Mouse (Mus musculus) embryonic fibroblast, embryonic 13.5 days (primary cell): Measurements from ENCODE around the gene Hcn3. TPM values are rescaled to one million over a fixed set of nuclear protein-coding genes. Genes with fewer than 3 reads are reported as not detected.

Experiments
- H3K27ac ChIP-seq: 2 replicates; pipeline ENCODE4 v1.5.1; 2012; ENCODE audit warnings: low read length, control low read depth, inconsistent platforms; ENCODE audit not compliant: insufficient read depth
- H3K4me1 ChIP-seq: 2 replicates; pipeline ENCODE4 v1.6.1; 2011; ENCODE audit warnings: low read length; ENCODE audit not compliant: control insufficient read depth, insufficient read depth
- H3K4me3 ChIP-seq: 2 replicates; pipeline ENCODE4 v1.5.1; 2011; ENCODE audit warnings: mild to moderate bottlenecking, control low read depth, low read length; ENCODE audit not compliant: insufficient read depth
- CTCF ChIP-seq: IDR thresholded peaks from 2 replicates; pipeline ENCODE4 v1.5.1; 2011; ENCODE audit warnings: mild to moderate bottlenecking, control low read depth, low read length, moderate library complexity, borderline replicate concordance; ENCODE audit not compliant: insufficient read depth
- POLR2A ChIP-seq: IDR thresholded peaks from 2 replicates; pipeline ENCODE4 v1.6.1; 2011; ENCODE audit warnings: low read depth, mild to moderate bottlenecking, control low read depth, low read length, moderate library complexity
- polyA plus RNA-seq: library from polyadenylated mRNA; stranded (reverse); fragments of >200 nt; gene quantifications from 2 replicates; pipeline ENCODE4 v1.2.4, GENCODE M21; 2011; ENCODE audit warnings: low read depth; ENCODE audit not compliant: missing spikeins, insufficient read length

Hcn3 gene
- polyA plus RNA-seq, 1 experiment = 1.0 TPM

GRCm38 (mm10) chr3:89102495-89103290 is 57.3 kb downstream of the Hcn3 start:
- H3K4me1 ChIP-seq = 0 out of 2 replicates have a peak, but pooled peaks cover 4% of the 10 kb centered on the region
- H3K4me3 ChIP-seq = no peak overlapping the region
- H3K27ac ChIP-seq = peak overlapping the region; percentile 74
- TF ChIP-seq POLR2A = no peak
- TF ChIP-seq CTCF = no peak

- peak within 1 kb of the TSS; percentile 74 for H3K27ac ChIP-seq
- 0 out of 2 replicates have a peak, but pooled peaks cover 4% of the 10 kb centered on the region for H3K4me1 ChIP-seq
- peak within 1 kb of the TSS; percentile 88 for H3K4me3 ChIP-seq
- peak; percentile 67 for TF ChIP-seq POLR2A
- TF ChIP-seq CTCF = no peak
Observed at GRCm38 (mm10) chr3:89101812-89102494, 58.0 kb downstream of the Hcn3 start, which contains the start of gene Fdps. Fdps (minus strand) TSS chr3:89101959.

GRCm38 (mm10) chr3:89101459-89101811 is 58.6 kb downstream of the Hcn3 start:
- no peak for TF ChIP-seq POLR2A
- H3K27ac ChIP-seq = peak overlapping the region; percentile 16
- peak overlapping the region; percentile 88 for H3K4me3 ChIP-seq
- H3K4me1 ChIP-seq = 0 out of 2 replicates have a peak, but pooled peaks cover 4% of the 10 kb centered on the region

GRCm38 (mm10) chr3:89100811-89101210 is 59.2 kb downstream of the Hcn3 start, which contains the start of gene Gm43738:
Gm43738 (minus strand) TSS chr3:89101099.
- no peak for TF ChIP-seq POLR2A
- TF ChIP-seq CTCF = no peak

More at GRCm38 (mm10) chr3:89100811-89101210, 59.2 kb downstream of the Hcn3 start, which contains the start of gene Gm43738:
- H3K4me1 ChIP-seq = 0 out of 2 replicates have a peak, but pooled peaks cover 4% of the 10 kb centered on the region
- peak within 1 kb of the TSS; percentile 88 for H3K4me3 ChIP-seq
- H3K27ac ChIP-seq = peak within 1 kb of the TSS; percentile 16

Other genes starting within 250 kb of the Hcn3 start
- 21.5 and 27.5 TPM in 2 replicates for gene Msto1, start 246.2 kb downstream of the Hcn3 start, polyA plus RNA-seq
- gene Ash1l, start 209.6 kb downstream of the Hcn3 start, polyA plus RNA-seq = 47.4 and 50.1 TPM in 2 replicates
- gene Dap3, start 209.0 kb downstream of the Hcn3 start, polyA plus RNA-seq = 111 and 136 TPM in 2 replicates
- gene Rusc1, start 66.9 kb downstream of the Hcn3 start, polyA plus RNA-seq = 15.4 and 17.8 TPM in 2 replicates
- not detected in 2 replicates for gene Gm43738, start 59.1 kb downstream of the Hcn3 start, polyA plus RNA-seq
- 145 and 176 TPM in 2 replicates for gene Fdps, start 58.2 kb downstream of the Hcn3 start, polyA plus RNA-seq
- not detected in 2 replicates for gene Pklr, start 24.1 kb downstream of the Hcn3 start, polyA plus RNA-seq
- 45.3 and 57.5 TPM in 2 replicates for gene Clk2, start 4.6 kb upstream of the Hcn3 start, polyA plus RNA-seq
- 75.7 and 91.2 TPM in 2 replicates for gene Scamp3, start 17.3 kb upstream of the Hcn3 start, polyA plus RNA-seq
- 46.9 and 49.5 TPM in 2 replicates for gene Fam189b, start 22.9 kb upstream of the Hcn3 start, polyA plus RNA-seq
- 86.8 and 103 TPM in 2 replicates for gene Gba, start 42.7 kb upstream of the Hcn3 start, polyA plus RNA-seq
- gene Thbs3, start 55.0 kb upstream of the Hcn3 start, polyA plus RNA-seq = 60.8 and 83.1 TPM in 2 replicates
- gene Mtx1, start 66.9 kb upstream of the Hcn3 start, polyA plus RNA-seq = 96.9 and 98.6 TPM in 2 replicates
- 1.1 and 2.5 TPM in 2 replicates for gene Muc1, start 68.9 kb upstream of the Hcn3 start, polyA plus RNA-seq
- gene Krtcap2, start 85.8 kb upstream of the Hcn3 start, polyA plus RNA-seq = 265 and 289 TPM in 2 replicates
- 14.2 and 24.2 TPM in 2 replicates for gene Trim46, start 86.1 kb upstream of the Hcn3 start, polyA plus RNA-seq
- gene Dpm3, start 99.2 kb upstream of the Hcn3 start, polyA plus RNA-seq = 47.2 and 51.3 TPM in 2 replicates
- gene Slc50a1, start 110.4 kb upstream of the Hcn3 start, polyA plus RNA-seq = 91.5 and 103 TPM in 2 replicates
- 4.1 and 7.1 TPM in 2 replicates for gene Efna1, start 120.9 kb upstream of the Hcn3 start, polyA plus RNA-seq
- 7.1 and 8.7 TPM in 2 replicates for gene Efna3, start 162.8 kb upstream of the Hcn3 start, polyA plus RNA-seq
- 11.2 and 11.4 TPM in 2 replicates for gene Efna4, start 177.8 kb upstream of the Hcn3 start, polyA plus RNA-seq
- gene Adam15, start 189.8 kb upstream of the Hcn3 start, polyA plus RNA-seq = 112 and 136 TPM in 2 replicates
- not detected in 2 replicates for gene Dcst2, start 201.8 kb upstream of the Hcn3 start, polyA plus RNA-seq
- not detected in 2 replicates for gene Dcst1, start 205.1 kb upstream of the Hcn3 start, polyA plus RNA-seq
- 46.9 and 56.0 TPM in 2 replicates for gene Zbtb7b, start 234.6 kb upstream of the Hcn3 start, polyA plus RNA-seq
- gene Lenep, start 242.6 kb upstream of the Hcn3 start, polyA plus RNA-seq = not detected in 2 replicates